Mouse (Mus musculus): ENCODE data around the gene D130043K22Rik. TPM values are rescaled to one million over a fixed set of nuclear protein-coding genes. Genes with fewer than 3 reads are reported as not detected.
"Not testable (repeated sequence)": the region's sequence is repeated elsewhere in the genome, so short reads cannot be mapped to it uniquely, and the experiment has no call there.

The D130043K22Rik gene
- total RNA-seq, 2 experiments from 2014 or later = not detected

DNA sequence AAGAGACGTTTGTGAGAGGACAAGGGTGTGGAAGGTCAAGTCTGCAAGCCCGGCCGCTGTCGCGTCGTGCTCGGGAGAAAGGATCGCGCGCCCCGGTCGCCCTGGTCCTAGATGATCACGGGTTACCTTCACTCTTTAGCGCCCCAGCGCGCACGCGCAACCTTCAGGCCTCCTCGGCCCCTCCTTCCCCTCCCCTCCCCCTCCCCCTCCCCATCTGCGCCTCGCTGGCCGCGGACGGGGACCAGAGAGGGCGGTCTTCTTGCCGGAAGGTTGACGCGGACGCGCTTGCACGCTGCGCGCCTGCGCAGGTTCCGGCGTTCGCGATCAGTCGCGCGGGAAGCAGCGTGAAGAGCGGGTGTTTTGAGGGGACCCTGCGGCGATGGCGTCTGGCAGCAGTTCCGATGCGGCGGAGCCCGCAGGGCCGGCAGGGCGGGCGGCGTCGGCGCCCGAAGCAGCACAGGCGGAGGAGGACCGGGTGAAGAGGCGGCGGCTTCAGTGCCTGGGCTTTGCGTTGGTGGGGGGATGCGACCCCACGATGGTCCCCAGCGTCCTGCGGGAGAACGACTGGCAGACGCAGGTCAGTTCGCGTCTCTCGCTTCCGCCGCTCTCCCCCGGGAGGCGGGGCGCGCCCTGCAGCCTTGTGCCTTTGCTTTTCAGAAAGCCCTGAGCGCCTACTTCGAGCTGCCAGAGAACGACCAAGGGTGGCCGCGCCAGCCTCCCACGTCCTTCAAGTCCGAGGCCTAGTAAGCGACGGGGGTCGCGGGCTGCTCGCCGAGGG is 13.4 kb upstream of the D130043K22Rik start, which contains the start of the genes Acot13 and Tdp2:
Acot13 (minus strand) TSS at position 188 of the 778 bp plus-strand sequence.
Tdp2 (plus strand) TSS at position 327 of the 778 bp plus-strand sequence.
- peak; percentile 96 for ATAC-seq (ENCODE audit: poor library complexity, severe bottlenecking)

- ATAC-seq (ENCODE audit: poor library complexity, severe bottlenecking) = no peak
Observed at GRCm38 (mm10) chr13:24832131-24832810, 12.7 kb upstream of the D130043K22Rik start.

DNA sequence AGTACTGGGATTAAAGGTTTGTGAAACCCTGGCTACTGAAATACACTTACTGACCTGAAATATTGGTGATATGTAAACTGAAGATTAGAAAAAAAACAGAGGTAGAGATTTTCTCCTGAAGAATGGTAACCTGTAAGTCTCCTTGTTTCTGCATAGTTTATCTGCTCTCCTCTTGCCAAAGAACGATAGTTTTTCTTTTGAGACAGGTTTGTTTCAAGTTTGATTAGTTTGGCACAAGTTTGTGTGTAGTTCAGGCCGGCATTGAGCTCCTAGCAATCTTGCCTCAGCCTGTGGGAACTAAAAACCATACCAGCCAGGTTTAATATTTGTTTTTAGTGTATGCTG is 12.2 kb upstream of the D130043K22Rik start:
- no peak for ATAC-seq (ENCODE audit: poor library complexity, severe bottlenecking)

- ATAC-seq (ENCODE audit: poor library complexity, severe bottlenecking) = not testable (repeated sequence)
Observed at GRCm38 (mm10) chr13:24837765-24838164, 7.2 kb upstream of the D130043K22Rik start.

- ATAC-seq (ENCODE audit: poor library complexity, severe bottlenecking) = no peak
Observed at GRCm38 (mm10) chr13:24839831-24840230, 5.1 kb upstream of the D130043K22Rik start.

GRCm38 (mm10) chr13:24841702-24842101 is 3.2 kb upstream of the D130043K22Rik start:
- ATAC-seq (ENCODE audit: poor library complexity, severe bottlenecking) = no peak

- no peak for ATAC-seq (ENCODE audit: poor library complexity, severe bottlenecking)
Observed at GRCm38 (mm10) chr13:24849318-24849717, 4.4 kb downstream of the D130043K22Rik start.

- no peak for ATAC-seq (ENCODE audit: poor library complexity, severe bottlenecking)
Observed at GRCm38 (mm10) chr13:24851989-24852388, 7.1 kb downstream of the D130043K22Rik start.

- no peak for ATAC-seq (ENCODE audit: poor library complexity, severe bottlenecking)
Observed at GRCm38 (mm10) chr13:24852570-24852969, 7.6 kb downstream of the D130043K22Rik start.

DNA sequence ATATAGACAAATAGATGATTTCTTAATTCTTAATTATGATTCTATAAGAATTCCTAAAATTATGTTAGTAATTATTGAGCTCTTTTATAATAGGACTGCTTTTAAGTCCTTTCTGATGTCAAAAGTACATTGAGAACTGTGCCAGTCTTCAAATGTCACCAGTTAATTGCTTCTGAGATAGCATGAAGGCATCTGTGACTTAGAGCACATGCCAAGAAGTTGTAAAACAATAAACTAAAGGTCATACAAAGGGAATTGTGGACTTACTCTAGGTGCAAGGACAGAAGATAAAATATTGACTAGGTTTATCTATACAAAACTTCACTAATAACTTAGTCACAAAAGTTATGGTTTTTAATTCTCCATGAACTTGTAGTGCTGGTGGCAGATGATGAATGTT is 14.2 kb downstream of the D130043K22Rik start:
- ATAC-seq (ENCODE audit: poor library complexity, severe bottlenecking) = no peak

DNA sequence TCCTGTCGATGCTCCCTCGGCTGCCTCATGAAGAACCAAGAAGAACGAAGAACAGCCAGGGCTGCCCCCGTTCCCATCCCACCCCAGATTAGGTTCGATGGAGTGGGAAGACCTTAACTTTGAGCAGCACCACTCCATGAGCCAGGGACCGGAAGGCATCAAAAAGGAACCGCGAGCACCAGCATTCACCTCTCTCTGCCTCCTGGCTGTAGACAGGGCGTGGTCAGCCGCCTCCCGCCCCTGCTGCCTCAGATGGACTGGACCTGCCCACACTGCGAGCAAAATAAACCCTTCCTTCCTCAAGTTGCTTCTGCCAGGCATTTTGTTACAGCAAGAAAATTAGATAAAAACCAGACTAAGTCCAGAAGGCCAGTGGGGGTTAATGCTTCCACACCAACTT is 16.1 kb downstream of the D130043K22Rik start:
- ATAC-seq (ENCODE audit: poor library complexity, severe bottlenecking) = no peak

- no peak for ATAC-seq (ENCODE audit: poor library complexity, severe bottlenecking)
Observed at GRCm38 (mm10) chr13:24862021-24862420, 17.1 kb downstream of the D130043K22Rik start.

GRCm38 (mm10) chr13:24862520-24862919 is 17.6 kb downstream of the D130043K22Rik start:
- no peak for ATAC-seq (ENCODE audit: poor library complexity, severe bottlenecking)

GRCm38 (mm10) chr13:24866430-24867402 is 21.8 kb downstream of the D130043K22Rik start:
- no peak for ATAC-seq (ENCODE audit: poor library complexity, severe bottlenecking)

DNA sequence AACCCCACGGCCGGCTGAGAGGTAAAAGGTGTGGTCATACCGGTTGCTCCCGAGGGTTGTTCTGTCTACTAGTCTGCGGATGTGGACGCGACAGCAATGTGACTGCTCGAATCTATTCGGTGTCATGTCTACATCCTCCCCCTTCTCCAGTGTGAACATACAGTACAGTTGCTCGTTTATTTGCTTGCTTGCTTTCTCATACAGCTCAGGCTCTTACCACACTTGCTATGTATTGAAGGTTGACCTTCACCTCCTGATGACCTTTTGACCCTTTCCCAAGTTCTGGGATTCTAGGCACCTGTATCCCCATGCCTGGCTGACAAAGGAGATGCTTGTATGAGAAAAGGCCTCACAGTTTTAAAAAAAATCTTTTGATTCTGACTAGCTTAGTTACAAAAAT is 22.9 kb downstream of the D130043K22Rik start:
- no peak for ATAC-seq (ENCODE audit: poor library complexity, severe bottlenecking)

DNA sequence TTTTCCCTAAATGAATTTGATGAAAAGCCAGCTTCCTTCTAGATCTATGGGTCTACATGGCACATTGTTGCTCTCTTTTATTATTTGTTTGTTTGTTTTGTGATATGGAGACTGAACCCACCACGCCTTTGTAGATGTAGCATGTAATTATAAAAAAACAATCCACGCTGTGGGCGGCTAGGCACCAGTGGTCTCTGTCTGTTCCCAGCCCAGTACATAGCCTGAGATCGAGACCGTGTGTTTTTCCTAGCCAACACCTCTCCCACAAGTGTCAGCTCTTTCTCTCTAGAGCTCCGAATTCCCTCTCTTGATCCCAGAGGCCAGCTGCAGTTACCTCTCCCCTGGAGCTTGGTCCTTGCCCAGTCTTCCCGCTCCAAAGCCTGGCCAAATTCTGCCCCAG is 23.3 kb downstream of the D130043K22Rik start:
- no peak for ATAC-seq (ENCODE audit: poor library complexity, severe bottlenecking)

- no peak for ATAC-seq (ENCODE audit: poor library complexity, severe bottlenecking)
Observed at GRCm38 (mm10) chr13:24879359-24880040, 34.6 kb downstream of the D130043K22Rik start.

DNA sequence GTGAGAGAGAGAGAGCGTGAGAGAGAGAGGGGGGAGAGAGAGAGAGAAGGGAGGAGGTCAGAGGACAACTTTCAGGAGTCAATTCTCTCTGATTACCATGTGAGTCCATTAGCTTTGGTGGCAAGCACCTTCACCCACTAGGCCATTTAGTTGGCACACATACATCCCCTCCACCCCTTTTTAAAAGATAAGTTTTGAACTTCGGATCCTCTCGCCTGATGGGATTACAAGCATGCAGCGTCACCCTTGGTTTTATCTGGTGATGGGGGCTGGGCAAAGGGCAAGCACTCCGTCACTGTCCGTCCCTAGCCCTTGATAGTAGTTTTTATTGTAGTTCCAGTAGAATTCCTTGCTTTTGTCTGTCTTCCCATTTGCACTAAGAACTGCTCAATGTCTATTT is 35.3 kb downstream of the D130043K22Rik start:
- no peak for ATAC-seq (ENCODE audit: poor library complexity, severe bottlenecking)

GRCm38 (mm10) chr13:24880704-24881103 is 35.8 kb downstream of the D130043K22Rik start:
- no peak for ATAC-seq (ENCODE audit: poor library complexity, severe bottlenecking)

- ATAC-seq (ENCODE audit: poor library complexity, severe bottlenecking) = no peak
Observed at GRCm38 (mm10) chr13:24882411-24882810, 37.5 kb downstream of the D130043K22Rik start.

All from megakaryocyte, adult 5-6 weeks (primary cell).